Mouse (Mus musculus): ENCODE measurements around the gene Wwc1. TPM values are rescaled to one million over a fixed set of nuclear protein-coding genes. Genes with fewer than 3 reads are reported as not detected.

Gene Wwc1
- total and polyA plus RNA-seq, 2 experiments from 2014 or later: 13.8 to 21.2 TPM

GRCm38 (mm10) chr11:35922205-35922873 is 58.0 kb downstream of the Wwc1 start:
- H3K9me3 ChIP-seq (ENCODE audit: low read length): no peaks in the 10 kb centered on the region
- H3K36me3 ChIP-seq (ENCODE audit: insufficient read depth): no peaks in the 10 kb centered on the region
- no peak overlapping the region for H3K9ac ChIP-seq
- DNase-seq (no peak), ATAC-seq (peak; percentile 23; the same call in 1 of the 2 replicates)
- H3K27ac ChIP-seq (ENCODE audit: low read depth, low read length): no peak overlapping the region
- peak; percentile 45 for TF ChIP-seq CTCF (IDR thresholded peaks at IDR 0.05; ENCODE audit: low read depth)
- no peak overlapping the region for H3K4me3 ChIP-seq (ENCODE audit: low read depth, low read length)
- peaks cover 17% of the 10 kb centered on the region for H3K4me1 ChIP-seq (ENCODE audit: insufficient read depth)
- 33% methylated on average over 12 of the region's 12 CpGs for WGBS
- H3K27me3 ChIP-seq (ENCODE audit: insufficient read depth, low read length): no peaks in the 10 kb centered on the region
- no peak overlapping the region for H3K4me2 ChIP-seq (ENCODE audit: low read depth)

GRCm38 (mm10) chr11:35920776-35921175 is 59.6 kb downstream of the Wwc1 start:
- no peak for DNase-seq
- Histone ChIP-seq H3K4me2 (ENCODE audit: low read depth) (no peak overlapping the region), H3K4me1 (ENCODE audit: insufficient read depth) (peaks cover 15% of the 10 kb centered on the region; the same call in 1 of the 2 replicates), H3K9ac (no peak overlapping the region), H3K4me3 (ENCODE audit: low read depth, low read length) (no peak overlapping the region), H3K36me3 (ENCODE audit: insufficient read depth) (no peaks in the 10 kb centered on the region), H3K27ac (ENCODE audit: low read depth, low read length) (no peak overlapping the region), H3K9me3 (ENCODE audit: low read length) (no peaks in the 10 kb centered on the region), H3K27me3 (ENCODE audit: insufficient read depth, low read length) (no peaks in the 10 kb centered on the region)
- no peak for TF ChIP-seq CTCF (IDR thresholded peaks at IDR 0.05; ENCODE audit: low read depth)
- ATAC-seq: no peak
- 84% methylated on average over 5 of the region's 5 CpGs for WGBS

GRCm38 (mm10) chr11:35919856-35920503 is 60.3 kb downstream of the Wwc1 start:
- DNase-seq (peak; percentile 59), ATAC-seq (peak; percentile 28; the same call in 1 of the 2 replicates)
- 37% methylated on average over 9 of the region's 9 CpGs for WGBS
- Histone ChIP-seq H3K9ac (no peak overlapping the region), H3K27ac (ENCODE audit: low read depth, low read length) (peak overlapping the region; percentile 58), H3K27me3 (ENCODE audit: insufficient read depth, low read length) (no peaks in the 10 kb centered on the region), H3K36me3 (ENCODE audit: insufficient read depth) (no peaks in the 10 kb centered on the region), H3K9me3 (ENCODE audit: low read length) (no peaks in the 10 kb centered on the region), H3K4me2 (ENCODE audit: low read depth) (peak overlapping the region; percentile 13; the same call in 1 of the 2 replicates), H3K4me3 (ENCODE audit: low read depth, low read length) (no peak overlapping the region), H3K4me1 (ENCODE audit: insufficient read depth) (peaks cover 22% of the 10 kb centered on the region; the same call in 1 of the 2 replicates)
- TF ChIP-seq CTCF (IDR thresholded peaks at IDR 0.05; ENCODE audit: low read depth): no peak

GRCm38 (mm10) chr11:35919383-35919782 is 60.9 kb downstream of the Wwc1 start:
- TF ChIP-seq CTCF (IDR thresholded peaks at IDR 0.05; ENCODE audit: low read depth): no peak
- Histone ChIP-seq H3K27ac (ENCODE audit: low read depth, low read length) (peak overlapping the region; percentile 58), H3K9me3 (ENCODE audit: low read length) (no peaks in the 10 kb centered on the region), H3K4me1 (ENCODE audit: insufficient read depth) (peaks cover 25% of the 10 kb centered on the region; the same call in 1 of the 2 replicates), H3K27me3 (ENCODE audit: insufficient read depth, low read length) (no peaks in the 10 kb centered on the region), H3K36me3 (ENCODE audit: insufficient read depth) (no peaks in the 10 kb centered on the region), H3K9ac (no peak overlapping the region), H3K4me3 (ENCODE audit: low read depth, low read length) (no peak overlapping the region), H3K4me2 (ENCODE audit: low read depth) (peak overlapping the region; percentile 13; the same call in 1 of the 2 replicates)
- WGBS: 17% methylated on average over 2 of the region's 2 CpGs
- ATAC-seq: peak; percentile 59
- DNase-seq: peak; percentile 73

- no peak for DNase-seq
- Histone ChIP-seq H3K36me3 (ENCODE audit: insufficient read depth) (no peaks in the 10 kb centered on the region), H3K27me3 (ENCODE audit: insufficient read depth, low read length) (no peaks in the 10 kb centered on the region), H3K4me3 (ENCODE audit: low read depth, low read length) (no peak overlapping the region), H3K9ac (no peak overlapping the region), H3K4me2 (ENCODE audit: low read depth) (no peak overlapping the region), H3K27ac (ENCODE audit: low read depth, low read length) (peak overlapping the region; percentile 10; the same call in 1 of the 2 replicates), H3K9me3 (ENCODE audit: low read length) (no peaks in the 10 kb centered on the region), H3K4me1 (ENCODE audit: insufficient read depth) (peaks cover 20% of the 10 kb centered on the region; the same call in 1 of the 2 replicates)
- ATAC-seq: peak; percentile 40
- TF ChIP-seq CTCF (IDR thresholded peaks at IDR 0.05; ENCODE audit: low read depth): no peak
- WGBS: 73% methylated on average over 8 of the region's 8 CpGs
Observed at GRCm38 (mm10) chr11:35916466-35917185, 63.7 kb downstream of the Wwc1 start.

GRCm38 (mm10) chr11:35915546-35915945 is 64.8 kb downstream of the Wwc1 start:
- 29% methylated on average over 8 of the region's 8 CpGs for WGBS
- Histone ChIP-seq H3K9ac (no peak overlapping the region), H3K4me2 (ENCODE audit: low read depth) (no peak overlapping the region), H3K4me3 (ENCODE audit: low read depth, low read length) (no peak overlapping the region), H3K9me3 (ENCODE audit: low read length) (no peaks in the 10 kb centered on the region), H3K36me3 (ENCODE audit: insufficient read depth) (no peaks in the 10 kb centered on the region), H3K4me1 (ENCODE audit: insufficient read depth) (peaks cover 20% of the 10 kb centered on the region; the same call in 1 of the 2 replicates), H3K27me3 (ENCODE audit: insufficient read depth, low read length) (no peaks in the 10 kb centered on the region), H3K27ac (ENCODE audit: low read depth, low read length) (peak overlapping the region; percentile 59)
- DNase-seq (no peak), ATAC-seq (no peak)
- TF ChIP-seq CTCF (IDR thresholded peaks at IDR 0.05; ENCODE audit: low read depth): no peak
